Mouse (Mus musculus) lung, adult 2 months (tissue): ENCODE results near the gene Mical3.

Experiments used
- CTCF ChIP-seq: fragments of 200-500 bp; IDR thresholded peaks from 2 replicates; pipeline ENCODE4 v1.5.1; 2011; ENCODE audit warnings: mild to moderate bottlenecking, low read length, control low read depth; ENCODE audit not compliant: insufficient read depth
- POLR2A ChIP-seq: fragments of 200-500 bp; IDR thresholded peaks from 2 replicates; pipeline ENCODE4 v1.6.1; 2011; ENCODE audit warnings: low read depth, mild to moderate bottlenecking, control low read depth, low read length, borderline replicate concordance; ENCODE audit errors: extremely low read depth

DNA sequence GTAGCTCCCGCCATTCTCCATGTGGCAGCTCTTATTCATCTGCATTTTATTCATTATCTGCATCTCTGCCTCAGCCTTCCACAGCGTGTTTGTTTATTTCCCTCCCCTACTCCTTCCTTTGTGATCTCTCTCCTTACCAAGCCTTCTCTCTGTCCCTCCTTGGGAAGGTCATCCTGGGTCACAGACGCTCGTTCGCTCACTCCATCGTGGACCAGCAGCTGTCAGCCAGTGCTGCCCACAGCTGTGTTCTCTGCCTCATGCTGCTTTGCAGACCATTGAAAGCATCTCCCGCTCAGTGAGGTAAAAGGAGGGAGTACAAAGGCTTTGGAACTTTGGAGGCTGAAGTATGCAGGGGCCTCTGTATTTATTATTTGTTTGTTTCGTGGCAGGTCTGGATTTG is 15.1 kb upstream of the Mical3 start:
- TF ChIP-seq CTCF, result no peak
- TF ChIP-seq POLR2A, result no peak
